Mouse (Mus musculus): ENCODE measurements at regions not wholly inside any gene's neighbourhood (a gene's known extent, or its start where the extent isn't known, plus 50 kb on each side); places are given as distances from the start of the nearest gene placed in this dataset.

DNA sequence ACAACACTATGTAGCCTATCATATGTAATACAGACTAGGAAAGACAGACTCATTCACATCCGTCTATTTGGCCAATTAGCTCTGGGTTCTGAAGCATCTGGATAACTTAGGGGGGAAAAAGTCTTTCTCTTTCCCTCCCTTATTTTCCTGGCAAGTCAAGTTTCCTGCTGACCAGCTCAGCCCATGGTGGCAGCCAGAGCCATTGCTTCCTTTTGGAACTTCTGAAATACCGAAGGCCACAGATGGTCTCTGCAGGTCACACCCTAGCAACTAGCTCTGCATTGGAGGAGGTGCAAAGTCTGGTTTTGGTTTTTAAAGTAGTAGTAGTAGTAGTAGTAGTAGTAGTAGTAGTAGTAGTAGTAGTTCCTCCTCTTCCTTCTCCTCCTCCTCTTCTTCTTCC lies 76.6 kb upstream of the Gm15217 start:
- no peak for DNase-seq (ENCODE audit: low spot score)

DNA sequence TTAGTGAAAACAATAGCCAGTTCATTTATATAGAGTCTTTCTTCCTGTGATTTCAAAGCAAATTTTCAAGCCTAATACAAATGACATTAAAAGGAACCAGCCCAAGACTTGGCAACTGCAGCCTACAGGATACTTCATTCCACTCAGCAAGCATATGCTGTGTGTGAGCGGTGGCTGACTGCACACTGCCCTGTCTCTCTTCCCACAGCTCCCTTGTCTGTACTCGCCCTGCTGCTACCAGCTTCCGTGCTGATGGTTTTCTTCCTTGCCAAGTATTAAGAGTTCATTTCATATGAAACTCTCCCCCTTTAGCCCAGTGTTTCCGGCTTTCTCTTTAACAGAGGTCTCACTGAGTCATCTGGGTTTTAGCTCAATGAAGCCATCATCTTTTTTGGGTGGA lies 73.9 kb upstream of the Gm15217 start:
- no peak for DNase-seq (ENCODE audit: low spot score)

DNA sequence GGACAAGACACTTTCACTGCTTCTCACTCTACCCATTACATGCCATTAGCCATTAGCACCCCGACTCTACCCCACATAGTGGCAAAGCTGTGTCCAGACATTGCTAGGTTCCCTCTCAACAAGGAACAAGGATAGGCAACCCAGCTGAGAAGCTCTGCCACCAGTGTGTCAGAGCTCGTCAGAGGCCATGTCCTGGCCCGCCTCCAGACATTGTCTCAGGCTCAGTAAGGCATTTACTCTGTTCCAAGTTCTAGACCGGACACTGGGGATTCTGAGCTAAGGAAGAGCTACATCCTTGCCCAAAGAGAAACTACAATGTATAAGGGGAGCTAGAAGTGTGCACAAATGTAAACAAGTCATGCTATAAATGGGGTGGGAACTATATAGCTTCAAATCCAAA lies 66.2 kb upstream of the Gm15217 start:
- DNase-seq (ENCODE audit: low spot score), result no peak

DNA sequence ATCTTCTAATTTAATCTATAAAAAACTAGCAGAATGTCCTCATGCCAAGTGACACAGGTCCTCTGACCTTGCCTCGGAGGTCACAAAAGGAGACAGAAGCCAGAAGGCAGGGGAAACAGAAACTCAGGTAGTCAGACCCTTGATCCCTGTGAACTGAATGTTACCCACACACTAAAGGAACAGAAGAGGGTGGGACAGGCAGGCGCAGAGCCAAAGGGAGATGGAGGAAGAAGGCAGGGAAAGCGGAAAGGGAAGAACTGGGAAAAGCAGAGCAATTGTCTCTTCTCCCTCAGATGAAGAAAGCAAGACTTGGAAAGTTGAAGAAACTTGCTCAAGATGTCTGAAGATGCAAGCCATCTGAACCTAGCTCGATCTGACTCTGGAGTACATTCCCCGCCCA lies 62.7 kb upstream of the Gm15217 start:
- no peak for DNase-seq (ENCODE audit: low spot score)

DNA sequence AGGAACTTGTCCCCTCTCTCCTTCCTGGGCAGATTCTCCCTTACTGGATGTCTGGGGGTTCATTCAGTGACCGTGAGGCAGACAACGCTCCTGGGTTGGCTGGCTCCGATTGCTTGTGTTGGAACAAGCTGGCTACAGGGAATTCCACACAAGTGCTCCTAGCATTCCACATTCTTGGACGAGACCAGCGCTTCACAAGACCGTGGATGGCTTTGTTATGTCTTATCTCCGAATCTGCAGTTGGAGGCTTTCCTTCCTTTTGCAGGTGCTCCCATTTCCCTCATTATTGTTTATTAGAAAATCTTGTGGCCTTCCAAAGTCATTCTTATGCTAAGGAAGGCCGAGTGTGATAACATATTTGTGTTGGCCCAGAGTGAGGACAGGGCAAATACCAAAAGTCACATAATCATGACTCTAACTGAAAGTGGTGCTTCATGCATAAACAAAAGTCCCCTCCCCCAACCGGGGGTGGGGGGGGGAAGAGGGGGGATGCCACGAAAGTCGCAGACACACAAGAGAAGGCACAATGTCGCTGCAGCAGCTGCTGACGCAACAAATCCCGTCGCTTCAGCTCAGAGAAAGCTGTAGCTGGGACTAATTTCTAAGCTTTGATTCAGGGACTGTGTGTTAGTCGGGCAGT lies 61.7 kb upstream of the Gm15217 start:
- no peak for DNase-seq (ENCODE audit: low spot score)

DNA sequence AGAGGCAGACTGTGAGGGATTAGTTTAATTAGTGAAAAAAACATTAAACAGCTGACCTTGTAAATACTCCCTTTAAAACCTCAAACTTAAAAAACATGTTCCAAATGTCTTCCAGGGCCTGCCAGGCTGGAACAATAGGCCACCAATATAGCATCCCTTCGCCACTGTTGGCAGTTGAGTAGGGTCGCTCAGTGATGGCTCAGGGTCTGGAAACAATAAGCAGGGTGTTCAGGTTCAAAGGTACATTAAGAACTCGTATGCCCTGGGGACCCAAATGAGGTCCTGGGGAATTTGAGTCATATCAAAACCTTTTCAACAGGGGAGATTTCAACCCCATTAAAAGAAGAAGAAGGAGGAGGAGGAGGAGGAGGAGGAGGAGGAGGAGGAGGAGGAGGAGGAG lies 51.1 kb upstream of the Gm15217 start:
- DNase-seq (ENCODE audit: low spot score), result no peak
